Mouse (Mus musculus) embryo, embryonic 11.5 days (tissue): Measurements from ENCODE around the gene Sos1.
"Not testable (repeated sequence)": the region's sequence is repeated elsewhere in the genome, so short reads cannot be mapped to it uniquely, and the experiment has no call there.

Source experiments
- DNase-seq: peaks from one replicate; pipeline ENCODE4 v3.0.0-alpha.2; 2012; ENCODE audit warnings: low read depth, low spot score

Sos1 gene

DNA sequence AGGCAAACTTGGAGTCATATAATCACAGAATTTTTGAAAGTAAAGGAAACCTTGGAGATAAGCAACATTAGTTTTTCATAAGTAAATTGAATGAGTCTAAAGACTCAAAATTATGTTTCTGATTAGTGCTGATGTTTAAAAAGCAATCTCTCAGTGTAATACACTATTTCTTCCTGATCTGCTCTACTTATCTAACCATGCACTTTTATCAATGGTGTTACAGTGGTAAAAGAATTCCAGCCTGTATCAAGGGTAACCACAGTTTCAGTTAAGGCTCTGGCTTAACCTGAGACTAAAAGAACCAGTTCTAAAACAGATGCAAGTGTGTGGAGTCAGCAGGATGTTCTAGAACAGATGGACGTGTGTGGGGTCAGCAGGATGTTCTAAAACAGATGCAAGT is 59.3 kb downstream of the Sos1 start:
- DNase-seq = no peak

DNA sequence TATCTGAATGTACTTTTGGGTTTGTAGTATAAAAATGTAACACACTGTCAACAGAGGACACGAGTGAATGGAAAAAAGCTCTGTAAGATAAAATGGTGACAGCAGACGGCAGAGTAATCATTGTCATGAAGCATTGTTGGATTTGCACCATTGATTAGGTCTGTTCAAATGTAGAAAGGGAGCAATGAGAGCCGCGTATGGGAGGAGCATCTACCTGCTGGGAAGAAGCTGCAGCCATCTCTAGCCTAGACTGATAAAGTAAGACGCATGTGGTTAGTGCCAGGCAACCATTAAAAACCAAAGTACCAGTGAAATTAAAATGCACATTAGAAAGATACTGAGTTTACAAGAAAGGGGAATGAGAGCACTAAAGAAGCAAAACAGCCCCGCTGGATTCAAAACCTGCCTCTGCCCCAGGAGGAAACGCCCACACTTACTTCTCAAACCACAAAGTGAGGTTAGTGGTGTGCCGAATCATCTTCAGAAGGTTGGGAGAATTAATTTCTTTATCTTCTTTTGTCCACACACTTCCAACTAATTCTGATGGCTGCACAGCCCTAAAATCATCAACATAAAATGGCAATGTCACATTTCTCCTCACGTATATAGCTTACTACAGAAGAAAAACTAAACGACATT is 61.6 kb downstream of the Sos1 start:
- no peak for DNase-seq

DNA sequence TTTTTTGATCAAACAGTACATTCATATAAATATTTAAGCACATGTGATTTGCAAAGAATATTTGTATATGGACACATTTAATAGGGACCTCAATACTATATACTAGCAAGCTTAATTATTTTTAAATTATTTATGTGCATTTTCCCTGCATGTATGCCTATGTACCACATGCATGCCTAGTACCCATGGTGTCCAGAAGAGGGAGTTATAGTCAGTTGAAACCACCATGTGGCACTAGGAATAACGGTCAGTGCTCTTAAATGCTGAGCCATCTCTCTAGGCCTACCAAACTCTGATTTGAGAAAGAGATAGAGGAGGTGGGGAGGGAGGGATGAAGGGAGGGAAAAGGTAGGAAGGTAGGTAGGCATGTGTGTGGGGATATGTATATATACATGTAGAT is 69.1 kb downstream of the Sos1 start:
- no peak for DNase-seq

DNA sequence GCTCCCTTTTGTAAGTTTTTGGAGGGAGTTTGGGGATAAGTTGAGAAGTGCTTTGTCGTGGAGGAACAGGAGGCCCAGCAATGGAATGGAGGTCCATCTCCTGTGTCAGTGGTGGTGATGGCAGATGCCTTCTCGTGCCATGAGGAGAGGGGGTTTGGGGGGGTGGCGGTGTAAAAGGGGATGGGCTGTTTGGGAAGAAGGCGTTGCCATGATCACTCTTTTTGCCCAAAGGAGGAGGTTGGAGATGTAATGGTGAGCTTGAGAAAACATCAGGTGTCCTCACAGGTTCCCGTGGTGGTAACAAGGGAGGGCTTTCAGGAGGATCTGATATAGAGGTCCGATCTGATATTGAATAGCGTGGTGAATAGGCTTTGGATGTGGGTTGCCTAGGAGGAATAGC is 82.0 kb downstream of the Sos1 start:
- DNase-seq = no peak

DNA sequence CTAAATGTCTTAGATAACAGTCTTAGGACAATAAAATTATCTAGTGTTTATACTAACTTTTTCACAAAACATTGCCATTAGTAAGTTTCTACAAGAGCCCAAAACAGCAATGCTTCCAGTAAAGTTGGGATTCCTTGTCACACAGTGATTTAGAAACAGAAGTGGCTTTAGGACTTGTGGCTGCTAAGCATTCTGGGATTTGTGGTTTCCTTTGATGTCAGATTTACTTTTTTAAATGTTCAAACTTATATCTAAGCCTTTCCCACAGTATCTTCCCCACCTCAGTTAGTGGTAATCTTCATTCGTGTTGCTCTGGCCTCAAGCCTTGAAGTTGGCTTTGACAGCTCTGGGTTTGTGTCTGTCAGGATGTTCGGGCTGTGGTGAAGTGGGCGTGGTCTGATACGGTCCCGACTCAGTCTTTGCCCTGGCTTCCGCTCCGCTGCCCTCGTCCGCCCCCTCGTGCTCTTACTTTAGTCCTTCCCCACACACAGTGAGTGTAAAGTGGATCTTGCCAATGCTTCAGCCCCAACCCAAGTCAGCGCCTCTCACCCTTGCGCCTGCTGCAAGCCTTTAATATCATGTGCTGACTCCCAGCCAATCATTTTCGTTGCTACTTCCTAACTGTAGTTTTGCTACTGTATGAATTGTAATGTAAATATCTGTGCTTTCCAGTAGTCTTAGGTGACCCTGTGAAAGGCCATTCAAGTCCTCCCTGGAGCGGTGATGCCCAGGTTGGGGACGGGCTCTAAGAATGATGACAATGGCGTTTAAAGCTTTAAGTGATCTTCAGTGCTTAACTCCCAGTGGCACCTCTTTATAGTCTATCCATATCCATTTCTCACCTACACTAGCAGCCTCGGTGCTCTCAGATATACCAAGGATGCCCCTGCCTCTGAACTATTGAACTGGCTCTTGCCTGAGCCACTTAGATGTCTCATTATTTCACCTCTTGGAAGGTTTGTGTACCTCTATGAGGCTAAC is 88.5 kb downstream of the Sos1 start:
- DNase-seq = no peak

DNA sequence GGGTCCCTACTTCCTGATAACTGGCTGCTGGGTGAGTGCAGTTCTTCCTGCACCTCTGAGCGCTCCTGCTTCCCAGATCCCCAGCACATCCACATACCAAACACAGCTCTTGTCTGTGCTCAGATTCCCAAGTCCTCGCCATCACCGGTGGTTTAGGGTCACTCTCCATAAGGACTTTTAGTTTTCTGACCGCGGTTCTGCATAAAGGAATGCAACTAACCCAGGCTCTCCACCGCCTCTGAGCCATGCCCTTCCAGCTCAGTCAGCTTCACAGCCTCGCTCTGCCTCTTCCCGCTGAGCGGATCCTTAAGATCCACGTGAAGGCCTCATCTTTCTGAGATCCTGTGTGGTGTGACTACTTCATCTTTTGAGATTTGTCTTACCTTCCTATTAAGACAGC is 90.2 kb downstream of the Sos1 start:
- no peak for DNase-seq

DNA sequence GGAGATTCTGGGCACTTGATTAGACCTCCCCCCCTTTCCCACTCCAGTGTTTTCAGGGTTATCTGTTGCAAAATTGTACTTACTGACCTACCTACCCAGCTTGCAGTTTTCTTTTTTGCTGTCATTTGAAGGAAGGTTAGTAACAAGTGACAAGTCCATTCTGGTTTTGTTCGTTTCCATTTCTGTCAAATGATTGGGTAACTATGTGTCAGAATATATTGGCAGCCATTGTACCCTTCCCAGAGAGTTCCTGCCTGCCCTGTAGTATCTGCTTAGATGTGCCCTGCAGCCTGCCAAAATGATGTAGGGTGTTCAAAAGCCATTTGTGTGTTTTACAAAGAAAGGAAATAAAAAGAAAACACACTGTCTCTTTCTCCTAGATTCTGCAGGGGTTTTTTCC is 94.6 kb downstream of the Sos1 start:
- DNase-seq = no peak

DNA sequence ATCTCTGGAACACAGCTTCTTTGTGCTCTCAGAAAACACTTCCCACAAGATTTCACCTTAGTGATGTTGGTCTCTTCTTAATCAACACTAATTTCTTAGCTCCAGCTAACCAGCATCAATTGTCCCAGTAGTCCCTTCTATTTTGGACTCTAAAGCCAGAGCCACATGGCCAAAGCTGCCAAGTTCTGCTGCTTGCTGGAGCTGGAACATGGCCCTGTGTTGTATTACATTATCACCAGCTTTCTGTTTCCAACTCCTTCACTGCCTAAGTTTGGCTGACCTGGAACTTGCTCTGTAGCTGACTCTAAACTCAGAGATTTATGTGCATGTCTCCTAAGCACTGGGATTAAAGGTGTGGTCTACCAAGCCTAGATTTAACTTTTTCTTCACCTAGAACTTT is 101.9 kb downstream of the Sos1 start:
- not testable (repeated sequence) for DNase-seq

DNA sequence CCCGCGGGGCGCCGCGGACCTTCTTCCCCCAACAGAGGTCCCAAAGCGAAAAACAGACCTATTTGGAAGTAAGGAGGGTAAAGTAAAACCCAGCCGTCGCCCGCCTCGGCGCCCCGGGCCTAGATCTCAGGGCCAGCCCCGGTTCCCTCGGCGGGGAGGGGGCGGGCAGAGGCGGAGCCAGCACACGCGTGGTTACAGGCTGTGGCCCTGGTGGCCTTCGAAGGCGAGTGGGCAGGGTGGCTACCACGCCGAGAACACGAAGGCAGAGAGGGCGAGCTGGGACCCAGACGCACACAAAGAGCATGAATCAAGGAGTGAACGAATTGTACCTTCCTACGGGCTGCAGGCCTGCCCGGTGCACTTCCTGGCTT is 106.5 kb downstream of the Sos1 start:
- no peak for DNase-seq

DNA sequence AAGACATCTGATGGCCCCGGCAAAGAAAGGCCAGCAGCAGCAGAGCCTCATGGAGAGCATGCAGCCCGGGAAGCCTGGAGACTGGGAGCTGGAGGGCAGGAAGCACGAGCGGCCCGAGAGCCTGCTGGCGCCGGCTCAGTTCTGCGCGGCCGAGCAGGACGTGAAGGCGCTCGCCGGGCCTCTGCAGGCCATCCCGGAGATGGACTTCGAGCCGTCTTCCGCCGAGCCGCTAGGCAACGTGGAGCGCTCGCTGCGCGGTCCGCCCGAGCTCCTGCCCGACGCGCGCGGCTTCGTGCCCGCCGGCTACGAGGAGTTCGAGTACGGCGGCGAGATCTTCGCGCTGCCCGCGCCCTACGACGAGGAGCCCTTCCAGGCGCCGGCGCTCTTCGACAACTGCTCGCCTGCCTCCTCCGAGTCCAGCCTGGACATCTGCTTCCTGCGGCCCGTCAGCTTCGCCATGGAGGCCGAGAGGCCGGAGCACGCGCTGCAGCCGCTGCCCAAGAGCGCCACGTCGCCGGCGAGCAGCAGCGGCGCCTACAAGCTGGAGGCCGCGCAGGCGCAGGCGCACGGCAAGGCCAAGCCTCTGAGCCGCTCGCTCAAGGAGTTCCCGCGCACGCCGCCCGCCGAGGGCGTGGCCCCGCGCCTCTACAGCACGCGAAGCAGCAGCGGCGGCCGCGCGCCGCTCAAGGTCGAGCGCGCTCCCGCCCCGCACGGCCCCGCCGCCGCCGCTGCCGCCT is 107.1 kb downstream of the Sos1 start, which contains the start of gene Gm10190:
Gene Gm10190 (minus strand): TSS at position 553 of the 737 bp plus-strand sequence.
- DNase-seq = peak; percentile 79

DNA sequence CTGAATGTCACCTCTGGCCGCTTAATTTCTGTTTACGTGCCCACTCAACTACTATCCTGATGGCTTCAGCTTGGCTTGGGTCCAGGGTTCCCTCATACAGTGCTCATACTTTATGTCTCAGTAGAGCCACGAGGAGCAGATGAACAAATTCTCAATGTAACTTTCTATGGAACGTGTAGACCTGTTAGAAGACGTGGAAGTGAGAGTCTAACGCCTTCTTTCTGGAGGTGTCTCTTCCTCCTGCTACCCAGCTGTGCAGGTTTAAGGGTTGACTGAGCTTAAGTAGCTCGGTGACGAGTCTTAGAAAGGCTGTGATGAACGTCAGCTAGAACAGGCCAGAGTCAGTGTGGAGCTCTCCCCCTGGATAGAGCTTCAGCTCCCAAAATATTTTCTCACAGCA is 111.6 kb downstream of the Sos1 start:
- no peak for DNase-seq

DNA sequence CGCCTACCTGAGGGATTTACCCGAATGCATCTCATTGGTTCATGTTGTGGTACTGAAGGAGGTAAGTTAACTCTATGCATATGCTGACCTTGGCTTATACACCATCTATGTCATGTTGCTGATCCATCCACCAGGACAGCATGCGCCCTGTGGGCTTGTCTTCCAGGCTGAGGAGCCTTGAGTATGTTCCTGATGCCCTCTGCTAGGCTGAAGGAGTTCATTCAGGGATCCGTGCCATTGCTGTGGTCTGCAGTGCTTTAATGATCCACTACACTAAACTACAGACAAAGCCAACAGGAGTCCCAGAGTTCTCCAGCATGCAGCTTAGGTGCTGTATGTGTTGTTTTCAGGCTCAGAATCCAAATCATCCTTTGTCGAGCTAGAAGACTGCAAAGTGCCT is 113.0 kb downstream of the Sos1 start:
- DNase-seq = no peak

DNA sequence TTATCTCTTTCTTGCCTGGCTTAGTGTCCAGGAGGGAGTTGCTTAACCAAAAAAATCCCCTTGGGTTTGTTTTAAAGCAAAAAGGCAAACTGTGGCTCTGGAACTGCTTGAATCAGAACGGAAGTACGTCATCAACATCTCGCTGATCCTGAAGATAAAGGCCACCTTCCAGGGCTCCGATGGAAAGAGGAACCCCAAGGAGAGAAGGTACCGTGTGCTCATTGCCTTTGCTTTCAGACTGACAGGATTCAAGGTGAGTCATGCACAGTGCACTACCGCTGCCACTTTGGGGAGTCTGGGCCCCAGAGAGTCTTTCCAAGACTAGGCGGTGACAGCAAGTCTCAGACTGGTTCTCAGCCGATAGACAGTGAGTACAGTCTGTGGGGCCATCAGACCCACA is 120.0 kb downstream of the Sos1 start:
- DNase-seq = no peak

DNA sequence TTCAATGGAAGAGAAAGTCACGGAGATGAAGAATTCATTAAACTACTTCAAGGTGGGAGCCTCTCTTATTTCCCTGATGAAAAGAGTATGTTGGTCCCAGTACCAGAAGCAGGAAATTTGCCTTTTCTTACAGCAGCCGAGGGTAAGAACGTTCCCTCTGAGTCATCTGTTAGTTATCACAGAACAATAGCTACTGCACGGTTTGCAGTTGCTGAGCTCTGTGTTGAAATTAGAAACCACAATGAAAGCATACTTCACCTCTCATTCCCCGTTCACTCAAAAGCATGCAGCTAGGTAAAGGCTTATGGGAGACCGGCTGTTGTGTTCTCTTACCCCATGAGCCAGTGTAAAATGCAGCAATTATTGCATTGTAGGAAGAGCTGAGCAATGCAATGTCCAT is 133.0 kb downstream of the Sos1 start:
- DNase-seq = no peak

DNA sequence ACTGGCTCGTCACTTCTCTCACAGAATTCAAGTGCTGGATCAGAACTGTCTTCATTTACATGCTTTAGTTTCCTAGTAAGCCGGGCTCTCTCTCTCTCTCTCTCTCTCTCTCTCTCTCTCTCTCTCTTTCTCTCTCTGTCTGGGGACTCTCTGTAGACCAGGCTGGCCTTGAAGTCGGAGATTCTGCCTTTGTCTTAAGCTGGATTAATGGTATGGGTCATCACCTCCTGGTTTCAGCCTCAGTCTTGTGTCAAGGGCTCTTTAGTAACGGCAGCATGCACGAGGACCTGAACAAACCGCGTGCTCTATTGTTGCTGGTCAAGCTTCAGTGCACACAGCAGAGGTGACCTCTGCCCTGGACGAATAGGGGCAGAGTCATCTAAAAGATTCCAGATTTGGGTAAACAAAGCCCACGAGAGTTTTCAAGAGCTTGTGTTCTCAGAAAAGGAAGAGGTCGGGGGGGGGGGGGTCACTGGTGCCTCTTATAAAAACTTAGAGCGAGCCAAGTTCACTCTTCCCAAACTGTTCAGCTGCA is 133.6 kb downstream of the Sos1 start:
- no peak for DNase-seq

DNA sequence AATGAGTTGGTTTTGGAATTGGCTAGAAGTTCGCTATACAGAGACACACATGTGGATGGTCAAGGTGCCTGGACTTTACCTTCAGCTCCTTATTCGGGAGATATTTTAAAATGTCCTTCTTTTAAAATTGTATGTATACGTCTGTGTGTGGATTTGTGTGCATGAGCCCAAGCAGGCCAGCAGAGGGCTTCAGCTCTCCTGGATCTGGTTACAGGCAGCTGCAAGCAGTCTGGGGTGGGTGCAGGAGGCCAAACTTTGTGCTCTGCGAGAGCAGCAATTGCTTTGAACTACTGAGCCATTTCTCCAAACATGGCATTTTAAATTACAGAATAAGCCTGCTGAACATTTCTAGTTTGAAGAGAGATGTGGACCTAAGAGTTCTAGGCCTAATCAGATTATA is 135.0 kb downstream of the Sos1 start:
- no peak for DNase-seq
